Mouse (Mus musculus) CH12.LX (cell line): ENCODE data around the gene Pcbp4. TPM values are rescaled to one million over a fixed set of nuclear protein-coding genes. Genes with fewer than 3 reads are reported as not detected.

Source experiments
- DNase-seq: peaks from one replicate; pipeline ENCODE4 v3.0.0-alpha.2; 2013; ENCODE audit errors: extremely low read depth
- H3K27ac ChIP-seq: 2 replicates; pipeline ENCODE4 v1.5.1; 2012; ENCODE audit warnings: low read depth, mild to moderate bottlenecking, control low read depth, moderate library complexity; ENCODE audit not compliant: insufficient read depth
- H3K27me3 ChIP-seq: replicated peaks from 2 replicates; pipeline ENCODE3; 2012; ENCODE audit warnings: inconsistent platforms
- H3K36me3 ChIP-seq, 2 experiments: replicated peaks in 1 of 2; 2 replicates each; pipeline versions ENCODE3 to v1.6.1; 2012; ENCODE audit warnings: inconsistent platforms in 1 of 2, low read length in 1 of 2, mild to moderate bottlenecking in 1 of 2, mixed read lengths in 1 of 2, moderate library complexity in 1 of 2; ENCODE audit not compliant: control insufficient read depth in 1 of 2, insufficient read depth in 1 of 2
- H3K4me1 ChIP-seq, 2 experiments: 2 replicates each; pipeline ENCODE4 v1.6.1; 2012; ENCODE audit warnings: inconsistent platforms in 1 of 2, moderate library complexity in 1 of 2; ENCODE audit not compliant: insufficient read depth in 2 of 2, control insufficient read depth in 1 of 2
- H3K4me2 ChIP-seq: 2 replicates; pipeline ENCODE4 v1.6.1; 2012; ENCODE audit warnings: low read depth, mild to moderate bottlenecking, control low read depth; ENCODE audit not compliant: poor library complexity, insufficient read depth, severe bottlenecking
- H3K4me3 ChIP-seq, 3 experiments: fragments of 150-350 bp in 1 of 3; sonication (generic) in 1 of 3; replicated peaks in 1 of 3; 2 replicates each; pipeline versions ENCODE3 to v1.5.1; 2011 to 2012; ENCODE audit warnings: low read depth in 2 of 3, low read length in 2 of 3, mild to moderate bottlenecking in 2 of 3, moderate library complexity in 2 of 3, control low read depth in 1 of 3, improper control_type of control experiment in 1 of 3, inconsistent platforms in 1 of 3, mixed read lengths in 1 of 3; ENCODE audit not compliant: poor library complexity in 1 of 3
- H3K79me2 ChIP-seq: replicated peaks from 2 replicates; pipeline ENCODE4 v1.6.1; 2012; ENCODE audit warnings: mild to moderate bottlenecking, moderate library complexity; ENCODE audit not compliant: control insufficient read depth, poor library complexity, insufficient read depth, severe bottlenecking; ENCODE audit errors: extremely low read depth
- H3K9ac ChIP-seq: 2 replicates; pipeline ENCODE4 v1.6.1; 2012; ENCODE audit warnings: low read depth, mild to moderate bottlenecking, control low read depth, moderate library complexity; ENCODE audit not compliant: insufficient read depth
- H3K9me3 ChIP-seq: replicated peaks from 2 replicates; pipeline ENCODE3; 2012; ENCODE audit warnings: low read length, inconsistent platforms, mixed read lengths
- CHD1 ChIP-seq: IDR thresholded peaks from 2 replicates; pipeline ENCODE4 v1.6.1; 2012; ENCODE audit warnings: low read depth, low read length, improper control_type of control experiment, inconsistent platforms
- CTCF ChIP-seq, 2 experiments: IDR thresholded peaks in 1 of 2; conservative IDR thresholded peaks in 1 of 2; 2 replicates each; pipeline ENCODE4 v1.5.1; 2011 to 2012; ENCODE audit warnings: low read depth in 2 of 2, low read length in 2 of 2, improper control_type of control experiment in 1 of 2, inconsistent platforms in 1 of 2, mild to moderate bottlenecking in 1 of 2, moderate library complexity in 1 of 2
- ETS1 ChIP-seq: conservative IDR thresholded peaks from 2 replicates; pipeline ENCODE4 v1.6.1; 2012; ENCODE audit warnings: low read depth, mild to moderate bottlenecking, inconsistent platforms, low read length, improper control_type of control experiment, moderate library complexity
- GABPA ChIP-seq: IDR thresholded peaks from 2 replicates; pipeline ENCODE4 v1.6.1; 2012; ENCODE audit warnings: low read depth, low read length, improper control_type of control experiment, inconsistent platforms; ENCODE audit not compliant: insufficient replicate concordance
- HCFC1 ChIP-seq: IDR thresholded peaks from 2 replicates; pipeline ENCODE4 v1.6.1; 2012; ENCODE audit warnings: low read depth, mild to moderate bottlenecking, inconsistent platforms, low read length, improper control_type of control experiment
- IRF4 ChIP-seq: IDR thresholded peaks from 2 replicates; pipeline ENCODE4 v1.6.1; 2014; ENCODE audit warnings: low read depth, mild to moderate bottlenecking, inconsistent platforms, low read length, improper control_type of control experiment
- MAFK ChIP-seq: IDR thresholded peaks from 2 replicates; pipeline ENCODE4 v1.6.1; 2011; ENCODE audit warnings: low read length, improper control_type of control experiment; ENCODE audit not compliant: insufficient replicate concordance
- POLR2A ChIP-seq: IDR thresholded peaks from 2 replicates; pipeline ENCODE4 v1.6.1; 2011; ENCODE audit warnings: low read depth, mild to moderate bottlenecking, improper control_type of control experiment, low read length
- RAD21 ChIP-seq: IDR thresholded peaks from 2 replicates; pipeline ENCODE4 v1.6.1; 2011; ENCODE audit warnings: low read depth, mild to moderate bottlenecking, low read length, improper control_type of control experiment, moderate library complexity
- RCOR1 ChIP-seq: conservative IDR thresholded peaks from 2 replicates; pipeline ENCODE4 v1.6.1; 2012; ENCODE audit warnings: low read depth, mild to moderate bottlenecking, inconsistent platforms, low read length, improper control_type of control experiment
- SMC3 ChIP-seq: IDR thresholded peaks from 2 replicates; pipeline ENCODE4 v1.6.1; 2011; ENCODE audit warnings: low read depth, low read length, improper control_type of control experiment
- TBP ChIP-seq: conservative IDR thresholded peaks from 2 replicates; pipeline ENCODE4 v1.6.1; 2011; ENCODE audit warnings: low read depth, low read length, improper control_type of control experiment
- UBTF ChIP-seq: IDR thresholded peaks from 2 replicates; pipeline ENCODE4 v1.6.1; 2012; ENCODE audit warnings: low read depth, mild to moderate bottlenecking, inconsistent platforms, low read length, improper control_type of control experiment, moderate library complexity
- USF2 ChIP-seq: conservative IDR thresholded peaks from 2 replicates; pipeline ENCODE4 v1.6.1; 2011; ENCODE audit warnings: low read depth, low read length, improper control_type of control experiment
- ZKSCAN1 ChIP-seq: IDR thresholded peaks from 2 replicates; pipeline ENCODE4 v1.6.1; 2012; ENCODE audit warnings: low read depth, inconsistent platforms, low read length, improper control_type of control experiment, borderline replicate concordance
- dilution Hi-C: fragments of 300-500 bp; cut with MboI; formaldehyde crosslinking; loops from 2 replicates; pipeline ENCODE4 v1.14.3; 2020; ENCODE audit warnings: low sequenced_read_pairs; ENCODE audit not compliant: extremely low pct_unique_long_range_greater_than_20kb, extremely low pct_ligation_motif_present
- in situ Hi-C: fragments of 300-500 bp; cut with MboI; formaldehyde crosslinking; loops from 3 replicates; pipeline ENCODE4 v1.14.3; 2019; ENCODE audit warnings: low sequenced_read_pairs, low pct_ligation_motif_present, low pct_unique_long_range_greater_than_20kb, mixed read lengths
- polyA plus RNA-seq: library from polyadenylated mRNA; unstranded; fragments of >175 nt; gene quantifications from 2 replicates; pipeline ENCODE4 v1.2.1, GENCODE M21; 2012; ENCODE audit warnings: low read depth; ENCODE audit not compliant: insufficient read length
- total RNA-seq, 2 experiments: library from RNA; depleted of rRNA; stranded (reverse); fragments of 300-350 nt in 1 of 2; fragments of >200 nt in 1 of 2; gene quantifications; 2 replicates each; pipeline ENCODE4 v1.2.3; 2012 to 2014

The Pcbp4 gene
- total and polyA plus RNA-seq, 3 experiments: 44.0 to 54.2 (median 44.1) TPM

DNA sequence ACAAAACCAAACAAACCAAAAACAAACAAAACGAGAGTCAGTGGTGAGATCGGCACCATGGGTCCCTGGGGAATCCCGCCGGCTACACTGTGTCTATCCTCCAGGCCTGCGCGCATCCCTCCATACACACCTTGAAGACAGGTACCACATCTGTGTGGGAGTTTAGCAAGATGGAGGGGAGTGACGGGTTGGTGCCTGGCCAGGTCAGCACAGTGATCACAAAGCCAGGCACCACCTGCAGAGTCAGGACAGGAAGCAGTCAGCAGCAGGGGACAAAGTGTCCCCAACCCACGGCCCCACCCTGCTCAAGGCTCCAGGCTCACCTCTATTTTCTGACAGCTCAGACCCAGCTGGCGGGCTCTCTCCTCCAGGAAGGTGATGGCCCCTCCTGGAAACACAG lies 16.5 kb upstream of the Pcbp4 start:
- DNase-seq: no peak
- in situ Hi-C loops (loop anchor here (5.0 kb wide), 1 partner anchor 41 kb away; the partner anchor contains the start of genes Parp3 and Rrp9), dilution Hi-C loops (no loop called here)
- peak overlapping the region in 2 of 3 experiments; percentile 34 to 55 for H3K4me3 ChIP-seq
- peak overlapping the region; percentile 76 for H3K4me2 ChIP-seq
- H3K9ac ChIP-seq: peak overlapping the region; percentile 15; the same call in 1 of the 2 replicates
- H3K4me1 ChIP-seq: peaks cover 11 to 47% of the 10 kb centered on the region in 2 experiments
- peaks cover 37 to 62% of the 10 kb centered on the region in 2 experiments for H3K36me3 ChIP-seq
- TF ChIP-seq UBTF: no peak
- no peak for TF ChIP-seq IRF4
- no peak for TF ChIP-seq CTCF (conservative IDR thresholded peaks at IDR 0.05 in 1 of 2, IDR thresholded peaks at IDR 0.05 in 1 of 2; ENCODE audit: low read depth in 2 of 2, low read length in 2 of 2)
- no peak for TF ChIP-seq TBP
- TF ChIP-seq MAFK: no peak
- TF ChIP-seq USF2: no peak
- TF ChIP-seq ZKSCAN1: no peak
- TF ChIP-seq RCOR1: no peak
- TF ChIP-seq HCFC1: no peak
- TF ChIP-seq ETS1: no peak
- no peaks in the 10 kb centered on the region for H3K27me3 ChIP-seq
- no peaks in the 10 kb centered on the region for H3K9me3 ChIP-seq
- no peak overlapping the region for H3K27ac ChIP-seq
- peaks cover 14% of the 10 kb centered on the region for H3K79me2 ChIP-seq

DNA sequence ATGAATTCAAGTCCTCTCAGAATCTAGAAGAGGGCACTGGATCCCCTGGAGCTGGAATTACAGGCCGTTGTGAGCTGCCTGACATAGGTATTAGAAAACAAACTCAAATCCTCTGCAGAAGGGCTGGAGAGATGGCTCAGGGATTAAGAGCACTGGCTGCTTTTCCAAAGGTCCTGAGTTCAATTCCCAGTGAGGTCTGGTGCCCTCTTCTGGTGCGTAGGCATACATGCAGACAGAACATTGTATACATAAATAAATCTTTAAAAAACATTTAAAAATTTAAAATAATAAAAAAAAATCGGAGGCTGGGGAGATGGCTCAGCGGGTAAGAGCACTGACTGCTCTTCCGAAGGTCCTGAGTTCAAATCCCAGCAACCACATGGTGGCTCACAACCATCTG lies 10.4 kb upstream of the Pcbp4 start:
- Histone ChIP-seq H3K9me3 (no peaks in the 10 kb centered on the region), H3K9ac (no peak overlapping the region), H3K4me2 (no peak overlapping the region), H3K4me1 (peaks cover 0 to 14% of the 10 kb centered on the region in 2 experiments; a peak in 2 of 4 replicates), H3K4me3 (no peak overlapping the region), H3K27ac (no peak overlapping the region), H3K27me3 (no peaks in the 10 kb centered on the region), H3K36me3 (peaks cover 0 to 34% of the 10 kb centered on the region in 2 experiments), H3K79me2 (no peaks in the 10 kb centered on the region)
- no peak for TF ChIP-seq UBTF
- TF ChIP-seq POLR2A: no peak
- TF ChIP-seq CTCF (conservative IDR thresholded peaks at IDR 0.05 in 1 of 2, IDR thresholded peaks at IDR 0.05 in 1 of 2; ENCODE audit: low read depth in 2 of 2, low read length in 2 of 2): peak in 1 of 2 experiments; percentile 52; a peak in 2 of 4 replicates
- no peak for TF ChIP-seq GABPA
- TF ChIP-seq CHD1: no peak
- peak; percentile 19 for TF ChIP-seq RAD21
- 0 out of 2 replicates have a peak, but pooled peaks have one; percentile 18 for TF ChIP-seq SMC3
- in situ Hi-C loops (no loop called here), dilution Hi-C loops (no loop called here)
- no peak for DNase-seq
